Mouse (Mus musculus) spleen, adult 2 months (tissue): Measurements from ENCODE around the gene Hoxd10.

Source experiments
- CTCF ChIP-seq: fragments of 200-500 bp; IDR thresholded peaks from 2 replicates; pipeline ENCODE4 v1.5.1; 2011; ENCODE audit warnings: mild to moderate bottlenecking, inconsistent platforms; ENCODE audit not compliant: insufficient read depth, insufficient read length, insufficient replicate concordance; ENCODE audit errors: extremely low read depth
- POLR2A ChIP-seq: fragments of 200-500 bp; IDR thresholded peaks from 2 replicates; pipeline ENCODE4 v1.6.1; 2011; ENCODE audit warnings: low read depth, low read length, inconsistent platforms

DNA sequence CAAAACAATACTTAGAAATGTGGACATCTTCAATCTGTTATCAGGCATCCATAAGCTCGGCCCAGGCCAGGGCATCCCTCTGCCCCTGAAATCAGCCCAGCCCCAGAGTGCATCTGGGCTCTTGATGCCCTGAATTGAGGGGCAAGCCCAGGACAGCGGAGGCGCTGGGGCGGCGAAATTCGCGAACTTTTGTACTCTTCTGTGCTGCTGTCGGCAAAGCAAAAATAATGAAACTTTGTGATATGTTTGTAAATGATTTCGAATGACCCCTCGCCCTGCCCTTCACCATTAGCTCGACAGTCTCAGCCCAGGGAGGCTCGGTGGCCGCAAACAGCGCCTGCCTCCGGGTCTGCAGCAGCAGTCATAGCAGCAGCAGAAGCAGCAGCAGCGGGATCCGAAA, 33.4 kb downstream of the Hoxd10 start:
- no peak for TF ChIP-seq CTCF
- no peak for TF ChIP-seq POLR2A
